Mouse (Mus musculus) intestine, embryonic 16.5 days (tissue): ENCODE measurements around the gene Tecpr2. TPM values are rescaled to one million over a fixed set of nuclear protein-coding genes. Genes with fewer than 3 reads are reported as not detected.

Source experiments
- ATAC-seq: fragments of 200-750 bp; cut with Nextera tagmentation; 2 replicates; pipeline ENCODE4 v1.8.0; 2017; ENCODE audit warnings: moderate TSS enrichment, moderate library complexity
- H3K27ac ChIP-seq: fragments of 300-500 bp; sonication (generic); 2 replicates; pipeline ENCODE4 v1.5.1; 2014; ENCODE audit warnings: mild to moderate bottlenecking, low read length
- H3K27me3 ChIP-seq: fragments of 300-500 bp; sonication (generic); replicated peaks from 2 replicates; pipeline ENCODE4 v1.6.1; 2014; ENCODE audit warnings: low read length, control low read depth, mixed read lengths; ENCODE audit not compliant: control insufficient read depth, insufficient read depth
- H3K36me3 ChIP-seq: fragments of 300-500 bp; sonication (generic); 2 replicates; pipeline ENCODE4 v1.6.1; 2014; ENCODE audit warnings: low read length, control low read depth; ENCODE audit not compliant: control insufficient read depth, insufficient read depth
- H3K4me1 ChIP-seq: fragments of 300-500 bp; sonication (generic); 2 replicates; pipeline ENCODE4 v1.6.1; 2014; ENCODE audit warnings: low read length, control low read depth, mixed read lengths; ENCODE audit not compliant: control insufficient read depth, insufficient read depth
- H3K4me2 ChIP-seq: fragments of 300-500 bp; sonication (generic); 2 replicates; pipeline ENCODE4 v1.6.1; 2014; ENCODE audit warnings: low read depth, low read length, control low read depth
- H3K4me3 ChIP-seq: fragments of 300-500 bp; sonication (generic); 2 replicates; pipeline ENCODE4 v1.5.1; 2014; ENCODE audit warnings: mild to moderate bottlenecking, low read length
- H3K9ac ChIP-seq: fragments of 300-500 bp; sonication (generic); 2 replicates; pipeline ENCODE4 v1.6.1; 2014; ENCODE audit warnings: low read depth, low read length
- H3K9me3 ChIP-seq: fragments of 300-500 bp; sonication (generic); 2 replicates; pipeline ENCODE4 v1.6.1; 2016; ENCODE audit warnings: low read length, control low read depth; ENCODE audit not compliant: control insufficient read depth
- WGBS: fragments of 180-500 bp; shearing (Covaris S2); extraction: QIAGEN DNeasy Blood & Tissue Kit; methylation state at CpG from one replicate; pipeline ENCODE4 v1.1.7; 2014; 5-methylcytosine and 5-hydroxymethylcytosine counted together
- polyA plus RNA-seq: library from polyadenylated mRNA; unstranded; fragments of >200 nt; fragmentation: Nextera tagmentation; extraction: Ambion mirVana; gene quantifications from 2 replicates; pipeline ENCODE4 v1.2.1, GENCODE M21; 2015

Gene Tecpr2
- polyA plus RNA-seq: 2.2 and 2.4 TPM in 2 replicates

DNA sequence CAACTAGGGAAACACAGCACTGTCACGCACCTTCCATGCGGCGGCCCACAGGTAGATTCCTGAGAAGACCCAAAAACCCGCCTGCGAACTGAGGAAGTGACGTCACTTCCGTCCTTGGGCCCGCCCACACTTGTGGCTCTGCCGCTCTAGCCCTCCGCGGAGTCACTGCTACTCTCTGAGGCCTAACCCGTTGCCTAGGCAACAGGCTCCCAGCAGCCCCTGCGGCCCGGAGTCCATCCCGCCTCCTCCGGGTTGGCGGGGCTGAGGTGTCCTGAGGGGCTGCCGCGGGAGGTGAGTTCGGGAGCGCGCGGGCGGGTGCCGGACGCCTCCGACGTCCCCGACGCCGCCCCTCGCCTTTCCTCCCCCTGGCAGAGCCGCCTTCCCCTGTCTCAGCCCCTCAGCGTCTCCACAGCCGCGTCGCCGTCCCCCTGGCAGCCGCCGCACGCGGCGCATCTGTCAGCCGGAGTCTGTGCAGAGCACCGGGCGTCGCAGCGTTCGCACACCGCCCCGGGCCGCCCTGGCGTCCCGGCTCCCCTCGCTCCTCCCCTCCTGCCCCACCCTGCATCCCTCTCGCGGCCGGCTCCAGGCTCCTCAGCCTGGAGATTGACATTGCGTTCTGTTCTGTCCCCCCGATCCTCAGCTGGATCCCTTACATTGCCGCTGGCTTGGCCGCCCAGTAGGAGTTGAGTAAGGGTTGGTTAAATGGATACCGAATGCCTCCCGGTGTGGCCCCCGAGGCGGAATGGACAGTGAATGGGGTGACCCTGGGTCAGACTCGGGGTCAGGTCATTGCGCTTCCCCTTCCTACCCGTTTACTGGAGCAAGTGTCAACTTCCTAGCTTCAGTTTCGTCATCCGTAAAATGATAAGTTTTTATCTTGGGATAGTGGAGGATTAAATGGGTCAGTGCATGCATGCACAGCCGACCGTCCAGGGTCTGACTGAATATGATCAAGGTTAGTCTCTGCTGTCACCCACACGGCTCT is at the start of gene Tecpr2, which contains the start of gene Cinp:
TSS of gene Tecpr2 (plus strand) at position 229 of the 985 bp plus-strand sequence.
TSS of gene Cinp (minus strand) at position 110 of the 985 bp plus-strand sequence.
- Histone ChIP-seq H3K4me2 (peak within 1 kb of the TSS; percentile 92), H3K9me3 (no peaks in the 10 kb centered on the region), H3K27me3 (no peaks in the 10 kb centered on the region), H3K4me3 (peak within 1 kb of the TSS; percentile 90), H3K27ac (peak within 1 kb of the TSS; percentile 86), H3K4me1 (peaks cover 17% of the 10 kb centered on the region), H3K36me3 (no peaks in the 10 kb centered on the region), H3K9ac (peak within 1 kb of the TSS; percentile 84)
- ATAC-seq: peak; percentile 100
- under 1% methylated on average over 69 of the region's 74 CpGs for WGBS

DNA sequence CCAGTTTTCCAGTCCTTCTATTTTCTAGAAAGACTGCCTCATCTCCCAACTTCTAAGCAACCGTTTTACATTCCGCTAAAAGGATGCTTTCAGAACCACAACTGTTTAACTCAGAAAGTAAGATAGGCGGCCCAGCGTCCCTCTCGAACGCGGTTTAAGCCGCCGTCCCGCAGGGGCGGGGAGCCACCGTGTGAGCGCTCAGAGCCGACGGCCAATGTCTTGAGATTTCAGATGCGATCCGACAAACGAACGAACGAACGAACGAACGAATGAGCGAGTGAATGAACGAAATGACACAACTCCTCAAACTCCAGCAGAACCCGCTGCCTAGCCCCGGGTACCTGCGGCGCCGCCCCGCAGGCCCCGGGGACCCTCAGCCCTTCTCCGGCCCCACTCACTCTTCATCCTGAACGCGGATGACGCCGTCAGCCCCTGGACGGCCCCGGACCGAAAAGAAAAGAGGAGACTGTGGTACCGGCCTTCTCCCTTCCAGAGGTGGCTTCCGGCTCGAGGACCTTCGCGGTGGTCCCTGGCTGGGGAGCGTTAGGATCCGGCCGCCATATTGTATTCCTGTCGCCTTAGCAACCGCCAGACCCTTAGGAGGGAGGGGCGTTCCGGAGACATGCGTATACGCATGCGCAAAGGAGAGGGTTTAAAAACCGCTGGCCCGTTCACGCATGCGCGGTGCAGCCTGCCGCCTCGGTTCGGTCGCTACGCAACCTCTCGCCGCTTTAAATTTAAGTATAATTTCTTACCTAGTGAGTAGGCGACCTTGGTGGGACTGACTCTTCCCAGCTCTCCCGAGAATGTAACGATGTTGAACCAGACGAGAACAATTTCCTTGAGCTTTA is 48.5 kb upstream of the Tecpr2 start, which contains the start of gene Mok:
TSS of gene Mok (minus strand) at position 592 of the 851 bp plus-strand sequence.
- no peaks in the 10 kb centered on the region for H3K9me3 ChIP-seq
- H3K4me3 ChIP-seq: peak within 1 kb of the TSS; percentile 87
- no peaks in the 10 kb centered on the region for H3K27me3 ChIP-seq
- ATAC-seq: peak; percentile 42
- no peak within 1 kb of the TSS for H3K27ac ChIP-seq
- peak within 1 kb of the TSS; percentile 67 for H3K9ac ChIP-seq
- WGBS: under 1% methylated on average over 71 of the region's 71 CpGs
- no peaks in the 10 kb centered on the region for H3K36me3 ChIP-seq
- peak within 1 kb of the TSS; percentile 65 for H3K4me2 ChIP-seq
- H3K4me1 ChIP-seq: peaks cover 2% of the 10 kb centered on the region; the same call in 1 of the 2 replicates

DNA sequence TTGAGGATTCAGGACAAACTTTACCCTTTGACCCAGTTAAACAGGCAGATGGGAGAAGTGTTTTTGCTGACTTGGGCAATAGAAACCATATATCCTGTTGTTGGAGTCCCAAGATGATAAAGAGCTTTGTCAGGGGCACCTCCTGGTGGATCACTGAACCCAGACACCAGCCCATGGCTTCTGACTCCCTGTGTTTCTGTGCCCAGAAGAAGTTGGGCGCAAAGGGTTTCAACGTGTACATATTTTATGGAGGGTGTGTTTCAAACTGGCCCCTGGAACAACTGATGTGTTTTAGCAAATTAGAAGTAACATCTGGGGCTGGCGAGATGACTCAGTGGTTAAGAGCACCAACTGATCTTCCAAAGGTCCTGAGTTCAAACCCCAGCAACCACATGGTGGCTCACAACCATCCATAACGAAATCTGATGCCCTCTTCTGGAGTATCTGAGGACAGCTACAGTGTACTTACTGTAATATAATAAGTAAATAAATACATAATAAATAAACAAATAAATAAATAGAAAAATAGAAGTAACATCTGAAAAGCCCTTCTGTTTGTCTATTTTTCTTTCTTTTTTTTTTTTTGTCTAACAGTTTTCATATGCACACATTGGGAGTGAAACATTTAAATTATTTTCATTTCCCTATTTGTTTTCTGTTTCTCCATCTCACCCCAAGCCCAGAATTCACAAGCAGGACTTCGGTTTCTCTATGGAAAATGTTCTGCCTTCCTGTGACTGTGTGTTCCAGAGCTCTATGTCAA is 47.2 kb upstream of the Tecpr2 start:
- Histone ChIP-seq H3K4me3 (no peak overlapping the region), H3K9ac (no peak overlapping the region), H3K27me3 (no peaks in the 10 kb centered on the region), H3K27ac (no peak overlapping the region), H3K4me2 (no peak overlapping the region), H3K36me3 (no peaks in the 10 kb centered on the region), H3K9me3 (no peaks in the 10 kb centered on the region), H3K4me1 (peaks cover 8% of the 10 kb centered on the region)
- 70% methylated on average over 5 of the region's 5 CpGs for WGBS
- ATAC-seq: no peak

DNA sequence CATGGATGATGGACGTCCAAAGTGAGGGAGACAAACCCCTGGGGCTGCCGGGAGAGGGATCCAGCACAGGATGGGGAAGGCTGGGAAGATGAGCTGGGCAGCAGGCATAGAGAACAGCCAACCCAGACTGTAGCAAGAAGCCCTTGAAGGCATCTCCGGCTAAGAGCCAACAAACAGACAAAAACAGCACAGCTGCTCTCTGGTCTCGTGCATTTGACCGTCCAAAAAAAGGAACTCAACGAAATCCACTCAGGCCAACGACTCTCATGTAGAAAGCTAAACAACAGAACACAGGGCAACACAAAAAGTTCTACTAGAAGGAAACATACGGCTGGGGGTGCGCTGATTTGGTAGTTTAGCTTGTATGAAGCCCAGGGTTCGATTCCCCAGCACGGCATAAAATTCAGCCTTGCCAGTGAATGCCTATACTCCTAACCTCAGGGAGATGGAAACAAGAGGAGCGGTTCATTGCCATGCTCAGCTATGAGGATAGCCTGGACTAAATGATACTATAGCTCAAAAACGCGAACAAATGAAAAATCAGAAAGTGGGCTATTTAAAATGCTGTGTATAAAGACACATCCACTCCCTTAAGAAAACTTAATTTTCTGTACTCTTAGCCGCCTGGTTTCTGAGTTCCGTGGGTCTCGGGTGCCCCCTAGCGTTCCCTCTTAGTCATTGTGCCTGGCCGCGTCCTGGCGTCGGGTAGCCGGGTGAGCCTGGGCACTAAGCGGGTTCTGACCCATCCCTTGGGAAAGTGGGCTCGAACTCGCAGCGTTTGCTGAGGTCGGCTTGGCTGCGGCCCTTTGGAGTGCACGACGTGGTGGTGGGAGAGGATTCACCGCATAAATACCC is 45.6 kb upstream of the Tecpr2 start:
- Histone ChIP-seq H3K4me2 (peak overlapping the region; percentile 71), H3K27ac (no peak overlapping the region), H3K4me3 (peak overlapping the region; percentile 55), H3K4me1 (peaks cover 8% of the 10 kb centered on the region), H3K9ac (peak overlapping the region; percentile 63), H3K36me3 (no peaks in the 10 kb centered on the region), H3K27me3 (no peaks in the 10 kb centered on the region), H3K9me3 (no peaks in the 10 kb centered on the region)
- ATAC-seq: peak; percentile 29; the same call in 1 of the 2 replicates
- 21% methylated on average over 32 of the region's 32 CpGs for WGBS

DNA sequence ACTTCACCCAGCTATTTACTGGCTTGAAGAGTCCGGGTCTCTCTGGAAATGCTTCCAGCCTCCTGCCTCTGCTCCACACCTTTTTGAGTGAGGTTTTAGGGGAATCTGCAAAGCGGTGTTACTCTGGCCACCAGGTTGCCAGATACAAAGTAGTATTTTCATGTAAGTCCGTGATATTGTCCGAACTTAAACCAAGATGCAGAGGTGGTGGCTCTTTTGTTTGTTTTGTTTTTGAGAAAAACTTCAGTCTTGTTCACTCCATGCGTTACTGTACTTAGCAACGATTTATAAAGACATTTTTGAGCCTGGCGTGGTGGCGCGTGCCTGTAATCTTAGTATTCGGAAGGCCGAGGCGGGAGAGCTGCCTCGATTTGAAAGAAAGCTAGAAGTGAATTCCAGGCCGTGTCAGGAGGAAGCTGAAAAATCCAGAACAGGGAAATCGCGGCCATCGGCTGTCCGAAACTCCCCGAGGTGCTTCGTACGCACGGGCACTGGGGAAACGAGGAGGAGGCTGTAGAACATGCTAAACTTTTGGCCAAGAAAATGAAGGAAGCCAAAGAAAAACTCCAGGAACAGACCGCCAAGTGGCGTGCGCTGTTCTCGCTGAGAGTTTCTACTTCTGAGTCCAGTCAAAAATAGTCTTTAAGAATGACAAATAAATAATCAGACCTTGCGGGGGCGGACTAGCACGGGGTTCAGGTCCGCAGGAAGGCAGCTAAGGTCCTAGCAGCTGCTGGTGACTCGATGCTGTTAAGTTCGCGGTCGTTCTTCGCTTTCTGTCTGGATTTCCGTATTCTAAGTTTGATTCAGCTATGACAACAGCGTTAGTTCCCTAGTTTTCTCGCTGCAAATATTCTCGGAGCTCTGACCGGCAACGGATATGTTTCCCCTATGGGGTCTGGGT is 44.6 kb upstream of the Tecpr2 start:
- Histone ChIP-seq H3K9ac (peak overlapping the region; percentile 63), H3K36me3 (no peaks in the 10 kb centered on the region), H3K9me3 (no peaks in the 10 kb centered on the region), H3K27ac (peak overlapping the region; percentile 85), H3K4me1 (peaks cover 9% of the 10 kb centered on the region), H3K4me2 (peak overlapping the region; percentile 71), H3K27me3 (no peaks in the 10 kb centered on the region), H3K4me3 (peak overlapping the region; percentile 55)
- under 1% methylated on average over 42 of the region's 42 CpGs for WGBS
- ATAC-seq: peak; percentile 61

DNA sequence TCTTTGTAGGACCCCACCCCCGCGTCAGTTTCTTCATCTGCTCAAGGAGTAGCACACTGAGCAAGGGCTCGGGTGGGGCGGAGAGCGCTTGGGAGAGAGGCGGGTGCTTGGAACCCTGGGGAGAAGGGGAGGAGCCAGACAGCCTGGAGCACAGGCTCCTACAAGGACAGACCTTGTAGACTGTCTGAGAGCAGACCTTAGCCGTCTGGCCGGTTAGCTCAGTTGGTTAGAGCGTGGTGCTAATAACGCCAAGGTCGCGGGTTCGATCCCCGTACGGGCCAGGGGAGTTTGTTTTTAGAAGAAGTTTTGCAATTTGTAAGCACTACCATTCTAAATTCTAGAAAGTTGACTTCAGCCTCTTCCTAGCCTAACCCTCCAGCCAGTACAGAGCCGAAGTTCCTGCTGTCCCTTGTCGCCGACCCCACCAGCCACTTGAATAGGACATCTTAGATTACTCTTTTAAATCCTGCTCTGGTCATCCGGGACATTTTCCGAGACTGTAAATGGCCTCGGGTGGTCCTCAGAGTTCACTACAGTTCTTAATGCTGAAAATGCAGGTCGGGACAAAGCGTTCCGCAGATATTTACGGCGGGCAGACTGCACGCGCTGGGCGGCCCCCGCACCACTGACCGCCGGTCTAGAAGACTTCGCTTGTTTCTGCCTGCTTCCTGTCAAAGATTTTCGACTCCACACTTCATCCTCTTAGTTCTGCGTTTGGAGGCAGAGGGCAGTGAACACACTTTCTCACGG is 43.8 kb upstream of the Tecpr2 start:
- under 1% methylated on average over 36 of the region's 36 CpGs for WGBS
- ATAC-seq: peak; percentile 94
- no peaks in the 10 kb centered on the region for H3K27me3 ChIP-seq

DNA sequence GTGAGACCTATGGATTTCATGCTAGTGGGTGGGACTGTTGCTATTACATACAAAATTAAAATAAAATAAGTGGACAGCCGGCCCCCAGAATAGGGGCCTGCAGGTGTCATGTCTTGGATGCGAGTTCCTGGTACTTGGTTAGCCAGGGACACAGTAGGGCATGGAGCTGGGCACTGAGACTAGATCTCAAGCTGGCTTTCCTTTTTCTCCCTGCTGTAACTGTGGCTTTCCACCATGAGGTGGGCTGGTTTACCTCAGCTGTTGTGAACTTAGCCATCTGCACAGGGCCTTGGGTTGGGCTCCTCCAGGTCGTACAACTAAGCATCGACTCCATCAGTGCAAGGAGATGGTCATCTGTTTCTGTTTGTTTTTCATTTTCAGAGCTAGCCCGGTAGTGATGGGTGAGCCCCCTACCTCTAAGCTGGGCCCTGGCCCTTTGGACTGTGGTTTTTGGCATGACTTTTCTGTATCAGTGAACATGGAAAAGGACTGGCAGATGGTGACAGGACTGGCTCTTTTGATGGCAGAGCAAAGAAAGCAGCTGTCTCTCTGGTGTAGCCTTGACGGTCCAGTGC is 42.8 kb upstream of the Tecpr2 start:
- no peaks in the 10 kb centered on the region for H3K9me3 ChIP-seq
- no peaks in the 10 kb centered on the region for H3K27me3 ChIP-seq
- H3K27ac ChIP-seq: peak overlapping the region; percentile 75; the same call in 1 of the 2 replicates
- peak overlapping the region; percentile 55 for H3K4me3 ChIP-seq
- peaks cover 14% of the 10 kb centered on the region for H3K4me1 ChIP-seq
- 61% methylated on average over 6 of the region's 6 CpGs for WGBS
- no peaks in the 10 kb centered on the region for H3K36me3 ChIP-seq
- ATAC-seq: no peak
- peak overlapping the region; percentile 71 for H3K4me2 ChIP-seq
- peak overlapping the region; percentile 66; the same call in 1 of the 2 replicates for H3K9ac ChIP-seq

More for the DNA sequence above, 43.8 kb upstream of the Tecpr2 start:
- H3K36me3 ChIP-seq: no peaks in the 10 kb centered on the region
- peak overlapping the region; percentile 55 for H3K4me3 ChIP-seq
- peak overlapping the region; percentile 66 for H3K9ac ChIP-seq
- no peaks in the 10 kb centered on the region for H3K9me3 ChIP-seq
- H3K27ac ChIP-seq: peak overlapping the region; percentile 85
- peaks cover 9% of the 10 kb centered on the region for H3K4me1 ChIP-seq
- H3K4me2 ChIP-seq: peak overlapping the region; percentile 71
